Mouse (Mus musculus) C2C12 (cell line): ENCODE measurements around the gene Hoxd1. TPM values are rescaled to one million over a fixed set of nuclear protein-coding genes. Genes with fewer than 3 reads are reported as not detected.

ENCODE experiments used
- H3K27me3 ChIP-seq: one replicate; pipeline ENCODE4 v1.6.1; 2011; ENCODE audit not compliant: control insufficient read depth, insufficient read depth, insufficient read length
- H3K36me3 ChIP-seq: one replicate; pipeline ENCODE4 v1.6.1; 2011; ENCODE audit not compliant: control insufficient read depth, insufficient read depth
- H3K4me3 ChIP-seq: one replicate; pipeline ENCODE4 v1.5.1; 2011; ENCODE audit warnings: mild to moderate bottlenecking, control low read depth; ENCODE audit not compliant: poor library complexity, insufficient read depth, severe bottlenecking
- H3K79me2 ChIP-seq: one replicate; pipeline ENCODE4 v1.6.1; 2011; ENCODE audit not compliant: control insufficient read depth, insufficient read depth
- H3K79me3 ChIP-seq: one replicate; pipeline ENCODE4 v1.6.1; 2011; ENCODE audit warnings: low read depth, control low read depth
- H3ac ChIP-seq: one replicate; pipeline ENCODE3; 2011; ENCODE audit warnings: low read depth; ENCODE audit not compliant: control insufficient read depth, insufficient read length
- CEBPB ChIP-seq: IDR thresholded peaks from one replicate; pipeline ENCODE4 v1.6.1; 2011; ENCODE audit warnings: low read depth, mild to moderate bottlenecking, control low read depth, moderate library complexity
- CTCF ChIP-seq: IDR thresholded peaks from one replicate; pipeline ENCODE4 v1.5.1; 2011; ENCODE audit not compliant: control insufficient read depth, insufficient read depth, insufficient read length
- FOSL1 ChIP-seq: IDR thresholded peaks from one replicate; pipeline ENCODE4 v1.8.0; 2011; ENCODE audit warnings: mild to moderate bottlenecking, low read length; ENCODE audit not compliant: poor library complexity, insufficient read depth, severe bottlenecking
- MAX ChIP-seq: IDR thresholded peaks from one replicate; pipeline ENCODE4 v1.6.1; 2011; ENCODE audit warnings: mild to moderate bottlenecking, control low read depth
- MYOD1 ChIP-seq: IDR thresholded peaks from one replicate; pipeline ENCODE4 v1.6.1; 2011; ENCODE audit warnings: low read depth; ENCODE audit not compliant: control insufficient read depth, insufficient read length
- MYOG ChIP-seq: IDR thresholded peaks from one replicate; pipeline ENCODE4 v1.6.1; 2011; ENCODE audit not compliant: control insufficient read depth, insufficient read length; ENCODE audit errors: extremely low read depth
- USF1 ChIP-seq: IDR thresholded peaks from one replicate; pipeline ENCODE4 v1.6.1; 2011; ENCODE audit warnings: low read depth, mild to moderate bottlenecking, control low read depth, moderate library complexity
- microRNA-seq: library from miRNA; unstranded; fragments of <30 nt; microRNA quantifications from one replicate; pipeline ENCODE4, GENCODE M21; 2019; ENCODE audit warnings: borderline microRNAs expressed
- polyA plus RNA-seq: library from polyadenylated mRNA; unstranded; fragments of >200 nt; fragmentation: generic; extraction: Trizol; gene quantifications from one replicate; pipeline ENCODE4 v1.2.1, GENCODE M21; 2012; ENCODE audit warnings: missing spikeins

Gene Hoxd1
- polyA plus RNA-seq, 1 experiment: not detected

DNA sequence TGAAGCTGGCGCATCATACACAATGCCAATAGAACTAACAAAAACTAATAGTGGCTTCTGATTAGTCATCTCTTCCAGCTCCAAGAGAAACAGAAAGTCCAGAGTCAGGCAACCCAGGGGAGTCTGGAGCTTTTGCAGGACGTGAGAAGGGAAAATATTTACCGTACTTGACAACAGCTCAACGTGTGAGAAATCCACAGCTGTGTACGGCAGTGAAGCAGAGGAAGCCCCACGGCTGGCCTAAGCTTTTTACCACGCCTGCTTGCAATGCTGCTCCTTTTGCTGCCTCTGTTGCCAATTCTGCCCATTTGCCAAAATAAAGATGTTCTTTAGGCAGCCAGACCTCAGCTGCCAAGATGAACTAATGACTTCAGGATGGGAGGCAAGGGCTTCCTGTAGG lies 32.8 kb downstream of the Hoxd1 start:
- Histone ChIP-seq H3ac (no peak overlapping the region), H3K27me3 (peaks cover 5% of the 10 kb centered on the region), H3K79me3 (no peaks in the 10 kb centered on the region), H3K79me2 (no peaks in the 10 kb centered on the region), H3K4me3 (no peak overlapping the region), H3K36me3 (no peaks in the 10 kb centered on the region)
- TF ChIP-seq MYOG: no peak
- TF ChIP-seq MYOD1: no peak
- TF ChIP-seq FOSL1: no peak
- TF ChIP-seq USF1: no peak
- TF ChIP-seq CTCF: no peak
- no peak for TF ChIP-seq CEBPB
- no peak for TF ChIP-seq MAX

DNA sequence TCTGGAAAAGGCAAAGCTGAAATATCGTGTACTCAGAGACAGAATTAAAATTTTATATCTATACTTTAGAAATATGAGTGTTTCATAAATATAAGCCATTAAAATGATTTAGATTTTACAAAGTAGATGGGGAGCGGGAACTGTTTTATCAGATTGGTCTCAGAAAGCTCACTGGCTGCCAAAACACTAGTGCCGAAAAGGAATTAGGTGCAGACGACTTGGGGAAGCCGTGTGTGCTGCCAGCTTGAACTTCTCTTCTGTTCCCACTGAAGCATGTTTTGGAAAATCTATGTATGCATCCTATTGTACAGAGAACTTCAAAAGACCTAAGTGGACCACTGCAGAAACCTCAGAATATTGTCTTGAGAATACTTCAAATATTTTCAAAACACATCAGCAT lies 45.7 kb downstream of the Hoxd1 start:
- H3K79me3 ChIP-seq: no peaks in the 10 kb centered on the region
- no peak overlapping the region for H3ac ChIP-seq
- H3K4me3 ChIP-seq: no peak overlapping the region
- no peaks in the 10 kb centered on the region for H3K36me3 ChIP-seq
- peaks cover 9% of the 10 kb centered on the region for H3K27me3 ChIP-seq
- no peak for TF ChIP-seq FOSL1
- no peak for TF ChIP-seq CTCF
- no peak for TF ChIP-seq MAX
- no peak for TF ChIP-seq CEBPB
- no peak for TF ChIP-seq USF1
- TF ChIP-seq MYOD1: no peak
- TF ChIP-seq MYOG: no peak
- no peaks in the 10 kb centered on the region for H3K79me2 ChIP-seq

Small RNA genes within 50 kb of the gene (microRNA-seq; reads per million reads assigned to microRNA genes)
- 0.36 reads per million for gene Mir10b

Other genes with a start within 250 kb of the Hoxd1 start
- gene Lnpk, start 183.5 kb upstream of the Hoxd1 start, polyA plus RNA-seq: 7.1 TPM
- gene Evx2, start 103.4 kb upstream of the Hoxd1 start, polyA plus RNA-seq: not detected
- gene Hoxd13, start 94.7 kb upstream of the Hoxd1 start, polyA plus RNA-seq: not detected
- gene Hoxd12, start 88.0 kb upstream of the Hoxd1 start, polyA plus RNA-seq: not detected
- not detected for gene Hoxd11, start 83.4 kb upstream of the Hoxd1 start, polyA plus RNA-seq
- gene Hoxd10, start 71.1 kb upstream of the Hoxd1 start, polyA plus RNA-seq: not detected
- gene Hoxd9, start 65.3 kb upstream of the Hoxd1 start, polyA plus RNA-seq: not detected
- not detected for gene Hoxd8, start 58.4 kb upstream of the Hoxd1 start, polyA plus RNA-seq
- not detected for gene Hoxd3, start 51.1 kb upstream of the Hoxd1 start, polyA plus RNA-seq
- not detected for gene Hoxd4, start 51.1 kb upstream of the Hoxd1 start, polyA plus RNA-seq
- gene Gm28230, start 36.3 kb upstream of the Hoxd1 start, polyA plus RNA-seq: not detected
- 30.2 TPM for gene Mtx2, start 62.8 kb downstream of the Hoxd1 start, polyA plus RNA-seq